In the genomic region with DNA sequence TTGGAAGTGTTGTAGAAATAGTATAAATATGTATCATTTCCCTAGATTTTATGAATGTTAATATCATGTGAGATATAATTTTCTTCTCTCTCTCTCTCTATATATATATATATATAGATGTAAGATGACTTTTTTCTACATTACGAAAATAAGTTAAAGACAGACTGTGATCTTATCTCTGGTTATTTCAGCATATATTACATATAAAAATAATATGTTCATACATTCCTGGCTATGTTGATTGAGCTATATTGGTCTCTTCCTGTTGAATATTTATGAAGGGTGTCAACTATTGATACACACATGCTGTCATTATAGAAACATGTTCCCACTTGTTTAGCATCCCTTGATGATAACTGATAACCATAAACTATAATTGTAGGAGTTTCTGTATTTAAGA, we compare ENCODE assay signal across 32 mouse cellular contexts.
"Had no signal": no experiment of that assay in that cellular context is flagged by ENCODE, and none has a peak within 500 bp of the region (broad histone marks: within the 10 kb centered on the region; RNA-seq: fewer than 3 reads in every experiment).

No protein-coding gene starts in this region.

- H3K9ac ChIP-seq: limb, embryonic 12.5 days; limb, embryonic 13.5 days; limb, embryonic 15.5 days; liver, embryonic 12.5 days; liver, embryonic 13.5 days; liver, embryonic 14.5 days; liver, embryonic 15.5 days; liver, postnatal 0 days; lung, embryonic 14.5 days; lung, embryonic 15.5 days; midbrain, embryonic 12.5 days; midbrain, embryonic 13.5 days; midbrain, embryonic 15.5 days; neural tube, embryonic 12.5 days had no signal

- H3K9me3 ChIP-seq: limb, embryonic 10.5 days; limb, embryonic 12.5 days; limb, embryonic 13.5 days; limb, embryonic 15.5 days; liver, embryonic 12.5 days; liver, embryonic 13.5 days; liver, embryonic 15.5 days; lung, embryonic 15.5 days; megakaryocyte, embryonic 14.5 days; midbrain, embryonic 10.5 days; midbrain, embryonic 12.5 days; midbrain, embryonic 13.5 days; midbrain, embryonic 15.5 days; neural tube, embryonic 12.5 days had no signal

- H3K4me2 ChIP-seq: limb, embryonic 12.5 days; limb, embryonic 13.5 days; limb, embryonic 15.5 days; liver, embryonic 11.5 days; liver, embryonic 12.5 days; liver, embryonic 13.5 days; liver, embryonic 15.5 days; lung, embryonic 14.5 days; lung, embryonic 15.5 days; midbrain, embryonic 11.5 days; midbrain, embryonic 12.5 days; midbrain, embryonic 13.5 days; midbrain, embryonic 15.5 days; neural tube, embryonic 12.5 days had no signal

- H3K4me3 ChIP-seq: limb, embryonic 10.5 days; limb, embryonic 12.5 days; limb, embryonic 13.5 days; limb, embryonic 15.5 days; liver, embryonic 12.5 days; liver, embryonic 13.5 days; liver, embryonic 15.5 days; lung, embryonic 15.5 days; megakaryocyte, embryonic 14.5 days; midbrain, embryonic 10.5 days; midbrain, embryonic 12.5 days; midbrain, embryonic 13.5 days; midbrain, embryonic 15.5 days; myocyte; neural tube, embryonic 12.5 days had no signal

- H3K4me1 ChIP-seq: limb, embryonic 12.5 days; limb, embryonic 13.5 days; liver, embryonic 12.5 days; liver, embryonic 13.5 days; liver, embryonic 15.5 days; lung, embryonic 15.5 days; megakaryocyte, embryonic 14.5 days; midbrain, embryonic 10.5 days; midbrain, embryonic 12.5 days; midbrain, embryonic 13.5 days; midbrain, embryonic 15.5 days; neural tube, embryonic 12.5 days had no signal

- DNase-seq: left cerebral cortex, postnatal 4 days; liver; liver, embryonic 13.5 days; liver, postnatal 0 days; lung, adult 18-20 months; lung, adult 2 months; lung, embryonic 14.5 days; lung, postnatal 10 days; lung, postnatal 14 days; lung, postnatal 36 days; lung, postnatal 4 days; midbrain, embryonic 14.5 days had no signal

- H3K27me3 ChIP-seq: limb, embryonic 12.5 days; limb, embryonic 13.5 days; limb, embryonic 15.5 days; liver, embryonic 12.5 days; liver, embryonic 13.5 days; liver, embryonic 15.5 days; lung, embryonic 15.5 days; megakaryocyte, embryonic 14.5 days; midbrain, embryonic 12.5 days; midbrain, embryonic 13.5 days; midbrain, embryonic 15.5 days; neural tube, embryonic 12.5 days had no signal

- ATAC-seq: liver, embryonic 12.5 days; liver, postnatal 0 days; lung, postnatal 0 days; midbrain, embryonic 13.5 days; midbrain, embryonic 15.5 days; midbrain, embryonic 16.5 days had no signal

- H3K27ac ChIP-seq: limb, embryonic 10.5 days; limb, embryonic 12.5 days; limb, embryonic 13.5 days; limb, embryonic 15.5 days; liver, embryonic 12.5 days; liver, embryonic 13.5 days; liver, embryonic 14.5 days; liver, embryonic 15.5 days; lung, embryonic 15.5 days; macrophage; midbrain, embryonic 10.5 days; midbrain, embryonic 12.5 days; midbrain, embryonic 13.5 days; midbrain, embryonic 15.5 days; neural tube, embryonic 12.5 days had no signal

- H3K36me3 ChIP-seq: limb, embryonic 10.5 days; limb, embryonic 12.5 days; limb, embryonic 13.5 days; limb, embryonic 15.5 days; liver, embryonic 12.5 days; liver, embryonic 13.5 days; liver, embryonic 15.5 days; lung, embryonic 15.5 days; midbrain, embryonic 10.5 days; midbrain, embryonic 12.5 days; midbrain, embryonic 13.5 days; midbrain, embryonic 15.5 days; neural tube, embryonic 12.5 days had no signal
